Mouse (Mus musculus): ENCODE results near the gene Man2a2. TPM values are rescaled to one million over a fixed set of nuclear protein-coding genes. Genes with fewer than 3 reads are reported as not detected.

The Man2a2 gene
- 23.8 and 26.0 TPM in 2 replicates for polyA plus RNA-seq (2016; fragmentation: Nextera tagmentation; extraction: Ambion mirVana)

- H3K27ac ChIP-seq = peak within 1 kb of the TSS; percentile 68
- peak; percentile 86 for ATAC-seq (ENCODE audit: low FRiP score)
- peaks cover 20% of the 10 kb centered on the region for H3K4me1 ChIP-seq
- H3K4me3 ChIP-seq (replicated peaks) = peak within 1 kb of the TSS; percentile 94
- WGBS = under 1% methylated on average over 75 of the region's 86 CpGs
- H3K9me3 ChIP-seq = no peaks in the 10 kb centered on the region
- H3K4me2 ChIP-seq = peak within 1 kb of the TSS; percentile 82
- H3K9ac ChIP-seq = peak within 1 kb of the TSS; percentile 89
- H3K36me3 ChIP-seq (replicated peaks) = peaks cover 25% of the 10 kb centered on the region
- H3K27me3 ChIP-seq = peaks cover 3% of the 10 kb centered on the region; the same call in 1 of the 2 replicates
These were observed at the start of gene Man2a2 for GRCm38 (mm10) chr7:80371041-80371751. TSS of gene Man2a2 (minus strand) at chr7:80371375.

GRCm38 (mm10) chr7:80420586-80420985 lies 49.4 kb upstream of the Man2a2 start:
- no peak for ATAC-seq (ENCODE audit: low FRiP score)
- H3K36me3 ChIP-seq (replicated peaks) = no peaks in the 10 kb centered on the region
- no peak overlapping the region for H3K4me3 ChIP-seq (replicated peaks)
- no peaks in the 10 kb centered on the region for H3K9me3 ChIP-seq
- no peak overlapping the region for H3K27ac ChIP-seq
- H3K4me2 ChIP-seq = no peak overlapping the region
- no peak overlapping the region for H3K9ac ChIP-seq
- WGBS = 89% methylated on average over 4 of the region's 4 CpGs
- H3K4me1 ChIP-seq = peaks cover 3% of the 10 kb centered on the region
- no peaks in the 10 kb centered on the region for H3K27me3 ChIP-seq

GRCm38 (mm10) chr7:80419278-80419677 lies 48.1 kb upstream of the Man2a2 start:
- Histone ChIP-seq H3K27me3 (no peaks in the 10 kb centered on the region), H3K4me3 (replicated peaks) (no peak overlapping the region), H3K4me2 (no peak overlapping the region), H3K9me3 (no peaks in the 10 kb centered on the region), H3K9ac (no peak overlapping the region), H3K4me1 (peaks cover 3% of the 10 kb centered on the region), H3K27ac (no peak overlapping the region), H3K36me3 (replicated peaks) (no peaks in the 10 kb centered on the region)
- no peak for ATAC-seq (ENCODE audit: low FRiP score)
- 77% methylated on average over 3 of the region's 3 CpGs for WGBS

GRCm38 (mm10) chr7:80418036-80418435 lies 46.9 kb upstream of the Man2a2 start:
- Histone ChIP-seq H3K4me2 (no peak overlapping the region), H3K4me1 (peaks cover under 1% of the 10 kb centered on the region), H3K4me3 (replicated peaks) (no peak overlapping the region), H3K27ac (no peak overlapping the region), H3K36me3 (replicated peaks) (no peaks in the 10 kb centered on the region), H3K27me3 (no peaks in the 10 kb centered on the region), H3K9ac (no peak overlapping the region), H3K9me3 (no peaks in the 10 kb centered on the region)
- 82% methylated on average over 3 of the region's 3 CpGs for WGBS
- no peak for ATAC-seq (ENCODE audit: low FRiP score)

- H3K36me3 ChIP-seq (replicated peaks) = no peaks in the 10 kb centered on the region
- no peaks in the 10 kb centered on the region for H3K27me3 ChIP-seq
- H3K9me3 ChIP-seq = no peaks in the 10 kb centered on the region
- H3K4me3 ChIP-seq (replicated peaks) = no peak overlapping the region
- H3K4me1 ChIP-seq = no peaks in the 10 kb centered on the region
- H3K9ac ChIP-seq = no peak overlapping the region
- H3K27ac ChIP-seq = no peak overlapping the region
- H3K4me2 ChIP-seq = no peak overlapping the region
- ATAC-seq (ENCODE audit: low FRiP score) = no peak
These were observed 46.4 kb upstream of the Man2a2 start for GRCm38 (mm10) chr7:80417601-80418000.

- H3K9ac ChIP-seq = no peak overlapping the region
- WGBS = 95% methylated on average over 7 of the region's 7 CpGs
- no peak overlapping the region for H3K4me2 ChIP-seq
- H3K9me3 ChIP-seq = no peaks in the 10 kb centered on the region
- no peak for ATAC-seq (ENCODE audit: low FRiP score)
- H3K4me3 ChIP-seq (replicated peaks) = no peak overlapping the region
- no peaks in the 10 kb centered on the region for H3K4me1 ChIP-seq
- no peaks in the 10 kb centered on the region for H3K27me3 ChIP-seq
- no peak overlapping the region for H3K27ac ChIP-seq
- H3K36me3 ChIP-seq (replicated peaks) = no peaks in the 10 kb centered on the region
These were observed 45.8 kb upstream of the Man2a2 start for GRCm38 (mm10) chr7:80416969-80417368.

GRCm38 (mm10) chr7:80414303-80414855 lies 43.2 kb upstream of the Man2a2 start:
- WGBS = 85% methylated on average over 7 of the region's 7 CpGs
- no peak overlapping the region for H3K27ac ChIP-seq
- no peaks in the 10 kb centered on the region for H3K27me3 ChIP-seq
- H3K4me2 ChIP-seq = no peak overlapping the region
- no peak for ATAC-seq (ENCODE audit: low FRiP score)
- H3K9ac ChIP-seq = no peak overlapping the region
- H3K4me3 ChIP-seq (replicated peaks) = no peak overlapping the region
- no peaks in the 10 kb centered on the region for H3K4me1 ChIP-seq
- H3K36me3 ChIP-seq (replicated peaks) = no peaks in the 10 kb centered on the region
- H3K9me3 ChIP-seq = no peaks in the 10 kb centered on the region

GRCm38 (mm10) chr7:80413512-80414302 lies 42.5 kb upstream of the Man2a2 start:
- H3K9ac ChIP-seq = no peak overlapping the region
- no peak overlapping the region for H3K27ac ChIP-seq
- no peaks in the 10 kb centered on the region for H3K27me3 ChIP-seq
- no peak for ATAC-seq (ENCODE audit: low FRiP score)
- no peaks in the 10 kb centered on the region for H3K4me1 ChIP-seq
- H3K4me3 ChIP-seq (replicated peaks) = no peak overlapping the region
- WGBS = 86% methylated on average over 7 of the region's 9 CpGs
- no peaks in the 10 kb centered on the region for H3K36me3 ChIP-seq (replicated peaks)
- H3K9me3 ChIP-seq = no peaks in the 10 kb centered on the region
- no peak overlapping the region for H3K4me2 ChIP-seq

GRCm38 (mm10) chr7:80412781-80413180 lies 41.6 kb upstream of the Man2a2 start:
- H3K4me2 ChIP-seq = no peak overlapping the region
- no peaks in the 10 kb centered on the region for H3K27me3 ChIP-seq
- H3K9ac ChIP-seq = no peak overlapping the region
- H3K9me3 ChIP-seq = no peaks in the 10 kb centered on the region
- no peak overlapping the region for H3K4me3 ChIP-seq (replicated peaks)
- 78% methylated on average over 5 of the region's 5 CpGs for WGBS
- no peaks in the 10 kb centered on the region for H3K36me3 ChIP-seq (replicated peaks)
- no peak overlapping the region for H3K27ac ChIP-seq
- H3K4me1 ChIP-seq = no peaks in the 10 kb centered on the region
- ATAC-seq (ENCODE audit: low FRiP score) = no peak

- no peak overlapping the region for H3K9ac ChIP-seq
- no peaks in the 10 kb centered on the region for H3K4me1 ChIP-seq
- H3K9me3 ChIP-seq = no peaks in the 10 kb centered on the region
- no peak overlapping the region for H3K4me2 ChIP-seq
- ATAC-seq (ENCODE audit: low FRiP score) = no peak
- no peaks in the 10 kb centered on the region for H3K36me3 ChIP-seq (replicated peaks)
- H3K27ac ChIP-seq = no peak overlapping the region
- 52% methylated on average over 10 of the region's 10 CpGs for WGBS
- no peaks in the 10 kb centered on the region for H3K27me3 ChIP-seq
- H3K4me3 ChIP-seq (replicated peaks) = no peak overlapping the region
These were observed 41.1 kb upstream of the Man2a2 start for GRCm38 (mm10) chr7:80412279-80412678.

- no peaks in the 10 kb centered on the region for H3K36me3 ChIP-seq (replicated peaks)
- no peak for ATAC-seq (ENCODE audit: low FRiP score)
- no peaks in the 10 kb centered on the region for H3K9me3 ChIP-seq
- H3K27me3 ChIP-seq = peaks cover 4% of the 10 kb centered on the region; the same call in 1 of the 2 replicates
- H3K4me1 ChIP-seq = no peaks in the 10 kb centered on the region
- no peak overlapping the region for H3K4me2 ChIP-seq
- no peak overlapping the region for H3K9ac ChIP-seq
- no peak overlapping the region for H3K4me3 ChIP-seq (replicated peaks)
- H3K27ac ChIP-seq = no peak overlapping the region
- 77% methylated on average over 9 of the region's 9 CpGs for WGBS
These were observed 39.2 kb upstream of the Man2a2 start for GRCm38 (mm10) chr7:80410380-80410779.

- Histone ChIP-seq H3K4me3 (replicated peaks) (no peak overlapping the region), H3K4me2 (no peak overlapping the region), H3K27me3 (peaks cover 25% of the 10 kb centered on the region), H3K27ac (no peak overlapping the region), H3K9me3 (no peaks in the 10 kb centered on the region), H3K9ac (no peak overlapping the region), H3K36me3 (replicated peaks) (no peaks in the 10 kb centered on the region), H3K4me1 (no peaks in the 10 kb centered on the region)
- ATAC-seq (ENCODE audit: low FRiP score) = no peak
- WGBS = 77% methylated on average over 9 of the region's 9 CpGs
These were observed 36.5 kb upstream of the Man2a2 start for GRCm38 (mm10) chr7:80407712-80408111.

All from forebrain, embryonic 12.5 days (tissue).